Mouse (Mus musculus) lung, postnatal 0 days (tissue): ENCODE measurements at regions not wholly inside any gene's neighbourhood (a gene's known extent, or its start where the extent isn't known, plus 50 kb on each side); places are given as distances from the start of the nearest gene placed in this dataset.
A peak's percentile ranks its signal among the peaks of the same experiment; 100 is the strongest.

Experiments used
- ATAC-seq: fragments of 200-750 bp; cut with Nextera tagmentation; 2 replicates; pipeline ENCODE4 v1.8.0; 2017; ENCODE audit warnings: moderate library complexity
- DNase-seq: peaks from one replicate; pipeline ENCODE4 v3.0.0-alpha.2; 2016; ENCODE audit warnings: low spot score
- H3K27ac ChIP-seq: fragments of 300-500 bp; sonication (generic); 2 replicates; pipeline ENCODE4 v1.5.1; 2014; ENCODE audit warnings: antibody characterized with exemption, mild to moderate bottlenecking, low read length, mixed read lengths
- H3K27me3 ChIP-seq: fragments of 300-500 bp; sonication (generic); replicated peaks from 2 replicates; pipeline ENCODE4 v1.6.1; 2014; ENCODE audit warnings: low read length, mixed read lengths; ENCODE audit not compliant: insufficient read depth
- H3K36me3 ChIP-seq: fragments of 300-500 bp; sonication (generic); 2 replicates; pipeline ENCODE4 v1.6.1; 2014; ENCODE audit warnings: low read length, mixed read lengths; ENCODE audit not compliant: insufficient read depth
- H3K4me1 ChIP-seq: fragments of 300-500 bp; sonication (generic); 2 replicates; pipeline ENCODE4 v1.6.1; 2014; ENCODE audit warnings: antibody characterized with exemption, low read depth, low read length, mixed read lengths; ENCODE audit not compliant: insufficient read depth
- H3K4me2 ChIP-seq: fragments of 300-500 bp; sonication (generic); replicated peaks from 2 replicates; pipeline ENCODE4 v1.6.1; 2014; ENCODE audit warnings: low read depth, mild to moderate bottlenecking, low read length, moderate library complexity, mixed read lengths
- H3K4me3 ChIP-seq: fragments of 300-500 bp; sonication (generic); 2 replicates; pipeline ENCODE4 v1.5.1; 2014; ENCODE audit warnings: low read depth, low read length
- H3K9ac ChIP-seq: fragments of 300-500 bp; sonication (generic); replicated peaks from 2 replicates; pipeline ENCODE4 v1.6.1; 2014; ENCODE audit warnings: low read depth, mild to moderate bottlenecking
- H3K9me3 ChIP-seq: fragments of 300-500 bp; sonication (generic); 2 replicates; pipeline ENCODE4 v1.6.1; 2016; ENCODE audit warnings: low read length, mixed read lengths
- CTCF ChIP-seq: IDR thresholded peaks from 2 replicates; pipeline ENCODE4 v1.5.1; 2016; ENCODE audit warnings: antibody characterized with exemption, mild to moderate bottlenecking
- EP300 ChIP-seq: IDR thresholded peaks from 2 replicates; pipeline ENCODE4 v1.6.1; 2016; ENCODE audit warnings: antibody characterized with exemption, mild to moderate bottlenecking, control low read depth
- WGBS: fragments of 180-500 bp; shearing (Covaris S2); extraction: QIAGEN DNeasy Blood & Tissue Kit; methylation state at CpG from one replicate; pipeline ENCODE4 v1.1.7; 2014; 5-methylcytosine and 5-hydroxymethylcytosine counted together

GRCm38 (mm10) chr10:98257980-98258707 lies 531.6 kb upstream of the C030005K15Rik start:
- H3K27me3 ChIP-seq: no peaks in the 10 kb centered on the region
- no peaks in the 10 kb centered on the region for H3K9me3 ChIP-seq
- H3K27ac ChIP-seq: no peak overlapping the region
- TF ChIP-seq CTCF (no peak), EP300 (peak; percentile 79)
- H3K9ac ChIP-seq: no peak overlapping the region
- peak; percentile 80 for ATAC-seq
- no peak overlapping the region for H3K4me2 ChIP-seq
- 43% methylated on average over 4 of the region's 4 CpGs for WGBS
- H3K4me1 ChIP-seq: no peaks in the 10 kb centered on the region
- peak; percentile 68 for DNase-seq
- no peaks in the 10 kb centered on the region for H3K36me3 ChIP-seq
- no peak overlapping the region for H3K4me3 ChIP-seq

GRCm38 (mm10) chr10:98259283-98259682 lies 532.7 kb upstream of the C030005K15Rik start:
- ATAC-seq (no peak), DNase-seq (no peak)
- TF ChIP-seq EP300 (no peak), CTCF (no peak)

GRCm38 (mm10) chr10:98268511-98268910 lies 542.0 kb upstream of the C030005K15Rik start:
- Histone ChIP-seq H3K9ac (no peak overlapping the region), H3K4me2 (no peak overlapping the region), H3K9me3 (no peaks in the 10 kb centered on the region), H3K4me1 (no peaks in the 10 kb centered on the region), H3K27ac (no peak overlapping the region), H3K27me3 (no peaks in the 10 kb centered on the region), H3K4me3 (no peak overlapping the region), H3K36me3 (no peaks in the 10 kb centered on the region)
- ATAC-seq (no peak), DNase-seq (no peak)
- WGBS: 73% methylated on average over 3 of the region's 3 CpGs
- no peak for TF ChIP-seq CTCF
- no peak for TF ChIP-seq EP300

More at GRCm38 (mm10) chr10:98259283-98259682, 532.7 kb upstream of the C030005K15Rik start:
- H3K4me3 ChIP-seq: no peak overlapping the region
- H3K4me2 ChIP-seq: no peak overlapping the region
- no peaks in the 10 kb centered on the region for H3K9me3 ChIP-seq
- no peak overlapping the region for H3K27ac ChIP-seq
- no peak overlapping the region for H3K9ac ChIP-seq
- 89% methylated on average over 4 of the region's 4 CpGs for WGBS
- H3K36me3 ChIP-seq: no peaks in the 10 kb centered on the region
- H3K4me1 ChIP-seq: no peaks in the 10 kb centered on the region
- no peaks in the 10 kb centered on the region for H3K27me3 ChIP-seq

GRCm38 (mm10) chr10:98291617-98292016 lies 565.1 kb upstream of the C030005K15Rik start:
- H3K9me3 ChIP-seq: no peaks in the 10 kb centered on the region
- H3K4me2 ChIP-seq: peak overlapping the region; percentile 9; the same call in 1 of the 2 replicates
- no peak for TF ChIP-seq EP300
- no peak for TF ChIP-seq CTCF

GRCm38 (mm10) chr10:98292140-98292539 lies 565.6 kb upstream of the C030005K15Rik start:
- H3K4me1 ChIP-seq: no peaks in the 10 kb centered on the region; the same call in 1 of the 2 replicates
- DNase-seq: peak; percentile 73
- H3K4me2 ChIP-seq: peak overlapping the region; percentile 9; the same call in 1 of the 2 replicates
- no peak overlapping the region for H3K9ac ChIP-seq
- 0 out of 2 replicates have a peak overlapping the region, but pooled peaks have one; percentile 16 for H3K27ac ChIP-seq
- H3K4me3 ChIP-seq: no peak overlapping the region
- no peaks in the 10 kb centered on the region for H3K9me3 ChIP-seq
- 15% methylated on average over 2 of the region's 2 CpGs for WGBS
- no peaks in the 10 kb centered on the region for H3K36me3 ChIP-seq
- peak; percentile 67 for TF ChIP-seq EP300
- TF ChIP-seq CTCF: no peak
- no peaks in the 10 kb centered on the region for H3K27me3 ChIP-seq
- peak; percentile 77 for ATAC-seq

More at GRCm38 (mm10) chr10:98291617-98292016, 565.1 kb upstream of the C030005K15Rik start:
- 14% methylated on average over 4 of the region's 4 CpGs for WGBS
- peak; percentile 36 for DNase-seq
- H3K27me3 ChIP-seq: no peaks in the 10 kb centered on the region
- ATAC-seq: peak; percentile 52
- H3K27ac ChIP-seq: 0 out of 2 replicates have a peak overlapping the region, but pooled peaks have one; percentile 16
- no peak overlapping the region for H3K4me3 ChIP-seq
- H3K9ac ChIP-seq: no peak overlapping the region
- H3K36me3 ChIP-seq: no peaks in the 10 kb centered on the region
- H3K4me1 ChIP-seq: no peaks in the 10 kb centered on the region; the same call in 1 of the 2 replicates

GRCm38 (mm10) chr10:98305667-98306066 lies 579.1 kb upstream of the C030005K15Rik start:
- H3K27ac ChIP-seq: no peak overlapping the region
- no peak overlapping the region for H3K4me3 ChIP-seq
- DNase-seq: no peak
- TF ChIP-seq CTCF (no peak), EP300 (no peak)
- WGBS: 100% methylated on average over 1 of the region's 1 CpGs
- H3K4me1 ChIP-seq: no peaks in the 10 kb centered on the region
- no peaks in the 10 kb centered on the region for H3K9me3 ChIP-seq
- H3K27me3 ChIP-seq: no peaks in the 10 kb centered on the region
- no peaks in the 10 kb centered on the region for H3K36me3 ChIP-seq
- no peak overlapping the region for H3K4me2 ChIP-seq
- no peak for ATAC-seq
- no peak overlapping the region for H3K9ac ChIP-seq
